Mouse (Mus musculus) spleen, adult 2 months (tissue): ENCODE measurements around the gene Krt20. TPM values are rescaled to one million over a fixed set of nuclear protein-coding genes. Genes with fewer than 3 reads are reported as not detected.

Source experiments
- DNase-seq, 2 experiments: peaks; one replicate each; pipeline versions ENCODE4 v3.0.0 to v3.0.0-alpha.2; 2012 to 2021; ENCODE audit warnings: low spot score in 2 of 2, low read depth in 1 of 2
- H3K27ac ChIP-seq: fragments of 200-500 bp; 2 replicates; pipeline ENCODE4 v1.5.1; 2012; ENCODE audit warnings: low read length, inconsistent platforms; ENCODE audit not compliant: insufficient read depth
- H3K27me3 ChIP-seq: fragments of 200-500 bp; 2 replicates; pipeline ENCODE4 v1.6.1; 2012; ENCODE audit warnings: mild to moderate bottlenecking, moderate library complexity, low read length, inconsistent platforms; ENCODE audit not compliant: control insufficient read depth, insufficient read depth
- H3K36me3 ChIP-seq: fragments of 200-500 bp; 2 replicates; pipeline ENCODE4 v1.6.1; 2012; ENCODE audit warnings: mild to moderate bottlenecking, low read length, inconsistent platforms; ENCODE audit not compliant: control insufficient read depth, insufficient read depth
- H3K4me1 ChIP-seq: fragments of 200-500 bp; 2 replicates; pipeline ENCODE4 v1.6.1; 2011; ENCODE audit warnings: inconsistent platforms; ENCODE audit not compliant: control insufficient read depth, insufficient read depth, insufficient read length
- H3K4me3 ChIP-seq: fragments of 200-500 bp; 2 replicates; pipeline ENCODE4 v1.5.1; 2011; ENCODE audit warnings: mild to moderate bottlenecking, inconsistent platforms; ENCODE audit not compliant: insufficient read depth, insufficient read length; ENCODE audit errors: extremely low read depth
- CTCF ChIP-seq: fragments of 200-500 bp; IDR thresholded peaks from 2 replicates; pipeline ENCODE4 v1.5.1; 2011; ENCODE audit warnings: mild to moderate bottlenecking, inconsistent platforms; ENCODE audit not compliant: insufficient read depth, insufficient read length, insufficient replicate concordance; ENCODE audit errors: extremely low read depth
- POLR2A ChIP-seq: fragments of 200-500 bp; IDR thresholded peaks from 2 replicates; pipeline ENCODE4 v1.6.1; 2011; ENCODE audit warnings: low read depth, low read length, inconsistent platforms
- WGBS: fragments of 180-500 bp; shearing (Covaris S2); methylation state at CpG from one replicate; pipeline ENCODE4 v1.1.7; 2018; 5-methylcytosine and 5-hydroxymethylcytosine counted together
- polyA plus RNA-seq: library from polyadenylated mRNA; depleted of rRNA; stranded (reverse); fragments of >200 nt; gene quantifications from 2 replicates; pipeline ENCODE4 v1.2.3, GENCODE M21; 2012

The Krt20 gene
- polyA plus RNA-seq, 1 experiment: 0.16 TPM

- Histone ChIP-seq H3K4me1 (no peaks in the 10 kb centered on the region), H3K4me3 (no peak overlapping the region), H3K27ac (no peak overlapping the region), H3K36me3 (no peaks in the 10 kb centered on the region), H3K27me3 (no peaks in the 10 kb centered on the region)
- WGBS: 86% methylated on average over 13 of the region's 13 CpGs
- no peak for DNase-seq
- TF ChIP-seq POLR2A (no peak), CTCF (no peak)
Observed at GRCm38 (mm10) chr11:99416902-99417301, 21.0 kb downstream of the Krt20 start.

GRCm38 (mm10) chr11:99414463-99415147 lies 23.3 kb downstream of the Krt20 start:
- no peak for DNase-seq
- WGBS: 89% methylated on average over 13 of the region's 13 CpGs
- no peaks in the 10 kb centered on the region for H3K4me1 ChIP-seq
- H3K36me3 ChIP-seq: no peaks in the 10 kb centered on the region
- no peak overlapping the region for H3K27ac ChIP-seq
- TF ChIP-seq POLR2A: no peak
- TF ChIP-seq CTCF: no peak
- no peak overlapping the region for H3K4me3 ChIP-seq
- H3K27me3 ChIP-seq: no peaks in the 10 kb centered on the region

GRCm38 (mm10) chr11:99413247-99413646 lies 24.7 kb downstream of the Krt20 start:
- WGBS: 22% methylated on average over 6 of the region's 6 CpGs
- Histone ChIP-seq H3K27ac (no peak overlapping the region), H3K4me1 (no peaks in the 10 kb centered on the region), H3K27me3 (no peaks in the 10 kb centered on the region), H3K4me3 (no peak overlapping the region), H3K36me3 (no peaks in the 10 kb centered on the region)
- no peak for DNase-seq
- TF ChIP-seq POLR2A: no peak

DNA sequence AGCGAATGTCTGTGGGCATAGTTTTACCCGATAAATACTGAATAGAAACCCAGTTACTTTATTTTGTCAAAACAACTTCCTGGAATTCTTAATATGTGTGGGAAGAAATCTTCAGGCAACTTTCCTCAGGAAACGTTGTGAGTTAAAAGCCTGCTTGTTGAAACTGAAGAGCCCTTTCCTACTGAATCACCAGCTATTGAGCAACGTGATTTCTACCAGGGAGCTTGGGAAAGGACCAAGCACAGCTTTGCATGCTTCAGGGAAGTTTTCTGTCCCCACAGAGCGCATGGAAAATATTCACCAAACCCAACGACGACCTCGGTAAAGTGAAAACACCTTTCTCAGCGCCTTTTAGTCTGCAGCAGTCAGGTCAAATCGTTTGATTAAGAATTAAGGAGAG lies 31.8 kb downstream of the Krt20 start:
- no peaks in the 10 kb centered on the region for H3K36me3 ChIP-seq
- WGBS: 72% methylated on average over 10 of the region's 10 CpGs
- no peaks in the 10 kb centered on the region for H3K27me3 ChIP-seq
- no peak overlapping the region for H3K4me3 ChIP-seq
- H3K4me1 ChIP-seq: no peaks in the 10 kb centered on the region
- no peak overlapping the region for H3K27ac ChIP-seq
- no peak for DNase-seq
- TF ChIP-seq CTCF (no peak), POLR2A (no peak)

- WGBS: 84% methylated on average over 13 of the region's 13 CpGs
- Histone ChIP-seq H3K4me3 (no peak overlapping the region), H3K4me1 (no peaks in the 10 kb centered on the region), H3K27me3 (no peaks in the 10 kb centered on the region), H3K27ac (no peak overlapping the region), H3K36me3 (no peaks in the 10 kb centered on the region)
- no peak for TF ChIP-seq CTCF
- TF ChIP-seq POLR2A: no peak
- no peak for DNase-seq
Observed at GRCm38 (mm10) chr11:99399956-99400549, 37.9 kb downstream of the Krt20 start.

DNA sequence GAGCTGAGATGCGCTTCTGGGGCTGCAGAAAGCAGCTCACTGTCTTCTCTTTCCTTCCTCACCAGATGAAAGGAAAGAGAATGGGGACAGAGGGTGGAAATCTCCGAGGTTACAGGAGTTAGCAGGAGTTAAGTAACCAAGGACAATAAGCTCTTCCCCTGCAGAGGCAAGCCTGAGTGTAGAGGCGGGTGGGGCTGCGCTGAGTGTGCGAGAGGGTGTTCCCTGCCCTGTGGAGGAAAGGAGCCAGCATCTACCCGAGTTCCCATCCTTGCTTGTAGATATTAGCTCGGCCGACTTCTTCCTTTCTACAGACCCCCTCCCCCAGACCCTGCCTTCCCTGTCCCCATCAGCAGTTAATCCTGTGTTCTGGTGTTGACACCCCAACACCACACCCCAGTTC lies 39.1 kb downstream of the Krt20 start:
- DNase-seq: no peak
- Histone ChIP-seq H3K36me3 (no peaks in the 10 kb centered on the region), H3K27me3 (no peaks in the 10 kb centered on the region), H3K27ac (no peak overlapping the region), H3K4me3 (no peak overlapping the region), H3K4me1 (no peaks in the 10 kb centered on the region)
- WGBS: 53% methylated on average over 8 of the region's 8 CpGs
- TF ChIP-seq CTCF: no peak
- TF ChIP-seq POLR2A: no peak

DNA sequence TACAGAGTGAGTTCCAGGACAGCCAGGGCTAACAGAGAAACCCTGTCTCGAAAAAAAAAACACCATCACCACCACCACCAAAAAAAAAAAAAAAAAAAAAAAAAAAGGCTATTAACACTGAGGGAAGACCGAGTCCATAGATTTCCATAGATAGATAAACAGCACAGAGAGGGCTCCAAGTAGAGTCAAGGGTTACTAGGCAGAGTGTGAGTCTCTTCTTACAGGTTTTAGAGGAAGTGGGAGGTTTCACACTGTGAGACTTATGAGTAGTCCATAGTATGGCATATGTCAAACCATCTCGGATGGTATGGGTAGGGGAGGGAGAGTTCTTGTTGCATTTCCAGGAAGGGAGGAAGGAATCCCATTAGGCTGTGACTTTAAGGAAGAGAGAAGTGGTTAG lies 39.9 kb downstream of the Krt20 start:
- Histone ChIP-seq H3K4me1 (no peaks in the 10 kb centered on the region), H3K4me3 (no peak overlapping the region), H3K36me3 (no peaks in the 10 kb centered on the region), H3K27me3 (no peaks in the 10 kb centered on the region), H3K27ac (no peak overlapping the region)
- no peak for DNase-seq
- TF ChIP-seq POLR2A (no peak), CTCF (no peak)
- WGBS: 60% methylated on average over 3 of the region's 3 CpGs
